Mouse (Mus musculus): ENCODE measurements around the gene Gm49405.

Gene Gm49405

GRCm38 (mm10) chr19:3996106-3996505 is 4.3 kb upstream of the Gm49405 start:
- CTCF ChIA-PET, result interaction anchor here (0.6 to 2.3 kb wide), 9 partner anchors 10 to 211 kb away, joined by 3 to 12 read pairs (median 5); partner anchors contain the start of genes Ndufv1 (in 2 of the 4) and Acy3 (in 1 of the 4)
- POLR2A ChIA-PET, result interaction anchor here in 3 of 4 experiments (0.7 to 9.8 kb wide), 13 partner anchors 10 to 235 kb away, joined by 3 to 137 read pairs (median 3); partner anchors contain the start of genes Acy3 (in 2 of the 3), Ndufv1 (in 2 of the 3), Gstp2 (in 1 of the 3) and Pold4 (in 1 of the 3)

DNA sequence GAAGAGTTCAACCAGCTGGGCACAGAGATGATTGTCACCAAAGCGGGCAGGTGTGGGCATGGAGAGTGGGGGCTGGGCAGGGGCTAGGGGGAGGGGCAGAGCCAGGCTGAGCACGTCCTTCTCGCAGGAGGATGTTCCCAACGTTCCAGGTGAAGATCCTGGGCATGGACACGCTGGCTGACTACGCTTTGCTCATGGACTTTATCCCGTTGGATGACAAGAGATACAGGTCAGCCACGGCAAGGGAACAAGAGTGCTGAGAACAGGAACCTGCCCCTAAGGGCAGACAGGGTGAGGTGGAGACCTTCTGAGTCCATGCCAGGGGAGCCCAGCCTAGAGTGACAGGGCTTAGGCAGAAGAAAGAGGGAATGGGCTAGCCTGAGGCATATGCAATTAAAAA is 3.7 kb upstream of the Gm49405 start:
- POLR2A ChIA-PET, result interaction anchor here (0.6 to 9.8 kb wide), 8 partner anchors 8 to 336 kb away, joined by 4 to 137 read pairs (median 8); partner anchors contain the start of genes Acy3 (in 2 of the 4), Gstp2 (in 1 of the 4) and Ndufv1 (in 1 of the 4)
- CTCF ChIA-PET, result interaction anchor here in 3 of 4 experiments (0.8 to 2.3 kb wide), 8 partner anchors 8 to 210 kb away, joined by 3 to 12 read pairs (median 4); partner anchors contain the start of gene Acy3 (in 1 of the 3)

DNA sequence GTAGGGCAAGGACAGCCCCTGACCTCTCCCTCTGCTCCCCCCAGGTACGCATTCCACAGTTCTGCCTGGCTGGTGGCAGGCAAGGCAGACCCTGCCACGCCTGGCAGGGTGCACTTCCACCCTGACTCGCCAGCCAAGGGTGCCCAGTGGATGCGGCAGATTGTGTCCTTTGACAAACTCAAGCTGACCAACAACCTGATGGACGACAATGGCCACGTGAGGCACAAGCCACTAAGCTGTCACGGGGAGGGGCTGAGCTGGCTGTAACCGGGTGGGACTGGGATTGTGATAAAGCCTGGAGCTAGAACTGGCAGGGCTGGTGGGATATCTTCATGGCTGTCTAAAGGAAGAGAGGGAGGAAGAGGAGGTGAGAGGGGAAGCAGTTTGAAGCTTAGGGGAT is 3.2 kb upstream of the Gm49405 start:
- ChIA-PET CTCF (interaction anchor here (0.5 to 2.3 kb wide), 8 partner anchors 8 to 59 kb away, joined by 3 to 12 read pairs (median 4); partner anchors contain the start of gene Ndufv1 (in 1 of the 4)), POLR2A (interaction anchor here (0.6 to 9.8 kb wide), 6 partner anchors 9 to 336 kb away, joined by 3 to 137 read pairs (median 5); partner anchors contain the start of genes Ndufv1 (in 2 of the 4) and Acy3 (in 1 of the 4))

DNA sequence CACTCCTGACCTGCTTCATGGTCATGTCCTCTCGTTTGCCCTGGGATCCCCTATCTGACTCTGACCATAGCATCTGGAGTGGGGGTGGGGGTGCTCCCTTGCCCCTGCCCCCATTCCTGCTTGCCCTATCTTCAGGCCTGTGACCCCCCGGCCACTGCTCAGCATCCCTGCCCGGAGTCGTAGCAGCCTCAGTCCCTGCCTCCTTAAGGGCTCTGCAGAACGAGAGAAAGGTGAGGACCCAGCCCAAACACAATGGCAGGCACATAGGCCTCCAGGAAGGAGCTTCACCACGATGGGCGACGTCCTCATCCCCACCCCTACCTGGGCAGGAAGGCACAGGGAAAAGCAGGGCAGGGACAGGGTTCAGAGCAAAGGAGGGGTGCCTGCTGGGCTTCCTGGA is 2.1 kb upstream of the Gm49405 start:
- POLR2A ChIA-PET, result interaction anchor here in 3 of 4 experiments (0.7 to 9.8 kb wide), 15 partner anchors 10 to 124 kb away, joined by 3 to 137 read pairs (median 13); partner anchors contain the start of genes Acy3 (in 2 of the 3), Gstp2 (in 2 of the 3), Ndufv1 (in 2 of the 3) and Ndufs8 (in 1 of the 3)

GRCm38 (mm10) chr19:3999121-3999730 is 1.2 kb upstream of the Gm49405 start:
- POLR2A ChIA-PET, result interaction anchor here in 3 of 4 experiments (0.7 to 9.8 kb wide), 59 partner anchors 9 to 291 kb away, joined by 3 to 137 read pairs (median 5); partner anchors contain the start of genes Acy3 (in 3 of the 3), Gstp2 (in 3 of the 3), Ndufv1 (in 3 of the 3) and 1810055G02Rik (in 2 of the 3)

More for the DNA sequence above, 2.1 kb upstream of the Gm49405 start:
- CTCF ChIA-PET, result interaction anchor here (0.5 to 4.3 kb wide), 9 partner anchors 9 to 246 kb away, joined by 4 to 71 read pairs (median 7); partner anchors contain the start of genes Gstp2 (in 1 of the 4) and Ndufv1 (in 1 of the 4)

GRCm38 (mm10) chr19:4000949-4001525 is 611 bp downstream of the Gm49405 start:
- POLR2A ChIA-PET, result interaction anchor here (0.5 to 9.8 kb wide), 51 partner anchors 9 to 678 kb away, joined by 3 to 137 read pairs (median 5); partner anchors contain the start of genes Ndufv1 (in 3 of the 4), Acy3 (in 2 of the 4), Gstp2 (in 2 of the 4) and Ndufs8 (in 2 of the 4)
- CTCF ChIA-PET, result interaction anchor here (0.5 to 4.3 kb wide), 41 partner anchors 10 to 422 kb away, joined by 3 to 71 read pairs (median 6); partner anchors contain the start of genes Ndufv1 (in 4 of the 4), Acy3 (in 2 of the 4), Gstp2 (in 2 of the 4) and Aip (in 1 of the 4)

More at GRCm38 (mm10) chr19:3999121-3999730, 1.2 kb upstream of the Gm49405 start:
- CTCF ChIA-PET, result interaction anchor here (0.6 to 4.3 kb wide), 52 partner anchors 8 to 413 kb away, joined by 3 to 71 read pairs (median 6); partner anchors contain the start of genes Ndufv1 (in 4 of the 4), Acy3 (in 3 of the 4), Gstp2 (in 2 of the 4) and Aip (in 1 of the 4)

DNA sequence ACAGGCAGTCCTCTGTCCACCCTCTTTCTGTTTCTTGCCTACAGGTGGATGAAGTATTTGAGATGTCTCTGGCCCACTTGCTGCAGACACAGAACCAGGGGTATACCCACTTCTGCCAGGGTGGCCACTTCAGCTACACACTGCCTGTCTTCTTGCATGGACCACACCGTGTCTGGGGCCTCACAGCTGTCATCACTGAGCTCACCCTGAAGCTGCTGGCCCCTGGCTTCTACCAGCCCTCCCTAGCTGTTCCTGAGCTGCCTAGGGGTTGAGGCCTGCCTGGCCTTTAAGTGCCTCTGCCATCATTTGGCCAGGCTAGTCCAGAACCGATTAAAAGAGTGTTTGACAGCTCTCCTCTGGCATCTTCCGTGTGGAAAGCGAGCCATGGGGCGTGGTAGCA is 1.3 kb downstream of the Gm49405 start:
- ChIA-PET CTCF (interaction anchor here (0.7 to 4.3 kb wide), 8 partner anchors 11 to 59 kb away, joined by 3 to 37 read pairs (median 8); partner anchors contain the start of genes Ndufv1 (in 2 of the 4) and Acy3 (in 1 of the 4)), POLR2A (interaction anchor here in 3 of 4 experiments (0.7 to 9.8 kb wide), 18 partner anchors 10 to 200 kb away, joined by 3 to 137 read pairs (median 10); partner anchors contain the start of genes Ndufv1 (in 3 of the 3), Acy3 (in 2 of the 3), Gstp2 (in 1 of the 3) and Rad9a (in 1 of the 3))

DNA sequence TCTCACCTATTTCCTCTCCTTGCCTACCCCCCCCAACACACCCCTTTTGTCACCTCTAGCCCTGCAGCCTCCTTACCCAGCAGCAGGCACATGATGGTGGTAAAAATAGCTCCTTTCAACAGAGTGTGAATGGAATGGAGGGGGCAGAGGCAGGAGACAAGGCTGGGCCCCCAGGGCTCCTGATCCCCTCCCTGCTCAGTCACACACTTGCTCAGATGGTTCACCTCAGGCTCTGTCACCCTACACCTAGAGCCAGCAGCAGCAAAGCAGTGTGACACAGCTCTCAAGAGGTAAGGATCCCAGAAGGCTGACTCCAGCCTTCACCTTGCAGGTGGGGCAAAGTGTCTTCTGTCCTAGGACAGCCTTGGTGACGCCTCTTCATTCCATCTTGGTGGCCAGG is 2.7 kb downstream of the Gm49405 start, which contains the start of gene Doc2g:
Gene Doc2g (plus strand): TSS at position 202 of the 400 bp plus-strand sequence.
- POLR2A ChIA-PET, result interaction anchor here in 3 of 4 experiments (0.6 to 9.8 kb wide), 20 partner anchors 9 to 679 kb away, joined by 3 to 137 read pairs (median 4); partner anchors contain the start of genes Ndufv1 (in 3 of the 3), Gstp2 (in 2 of the 3) and Cdk2ap2 (in 1 of the 3)
- CTCF ChIA-PET, result interaction anchor here (0.6 to 2.5 kb wide), 8 partner anchors 8 to 234 kb away, joined by 3 to 10 read pairs (median 4); partner anchors contain the start of gene Ndufv1 (in 2 of the 4)

DNA sequence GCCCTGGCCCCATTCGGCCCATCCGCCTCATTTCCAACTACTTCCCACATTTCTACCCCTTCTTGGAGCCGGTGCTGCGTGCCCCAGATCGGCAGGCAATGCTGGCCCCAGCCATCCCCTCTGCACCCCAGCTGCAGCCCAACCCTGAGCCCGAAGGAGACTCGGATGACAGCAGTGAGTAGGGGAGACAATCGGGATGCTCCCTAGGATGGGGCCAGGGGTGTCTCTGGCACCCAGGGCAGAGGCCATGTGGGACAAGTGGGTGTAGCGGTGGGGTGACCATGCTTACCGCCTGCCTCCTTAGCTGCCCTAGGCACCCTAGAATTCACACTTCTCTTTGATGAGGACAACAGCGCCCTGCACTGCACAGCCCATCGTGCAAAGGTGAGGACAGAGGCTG is 3.2 kb downstream of the Gm49405 start:
- POLR2A ChIA-PET, result interaction anchor here in 3 of 4 experiments (0.7 to 9.8 kb wide), 14 partner anchors 8 to 118 kb away, joined by 3 to 137 read pairs (median 4); partner anchors contain the start of genes Ndufv1 (in 3 of the 3), Gstp2 (in 2 of the 3) and Ndufs8 (in 1 of the 3)
- CTCF ChIA-PET, result interaction anchor here (0.6 to 2.5 kb wide), 8 partner anchors 8 to 85 kb away, joined by 3 to 10 read pairs (median 4); partner anchors contain the start of gene Ndufv1 (in 2 of the 4)

DNA sequence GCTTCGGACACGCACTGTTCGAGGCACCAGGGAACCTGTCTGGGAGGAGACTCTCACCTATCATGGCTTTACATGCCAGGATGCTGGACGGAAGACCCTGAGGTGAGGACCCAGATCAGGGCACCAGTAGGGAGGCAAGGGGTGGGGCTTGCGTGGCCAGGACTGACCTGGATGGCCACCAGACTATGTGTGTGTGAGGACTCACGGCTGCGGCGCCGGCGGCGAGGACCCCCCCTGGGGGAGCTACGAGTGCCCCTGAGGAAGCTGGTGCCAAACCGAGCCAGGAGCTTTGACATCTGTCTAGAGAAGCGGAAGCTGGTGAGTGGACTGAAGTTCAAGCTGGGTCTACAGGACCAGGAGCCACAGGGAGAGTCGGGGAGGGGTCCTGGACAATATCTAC is 3.9 kb downstream of the Gm49405 start:
- ChIA-PET POLR2A (interaction anchor here in 3 of 4 experiments (0.6 to 9.8 kb wide), 14 partner anchors 8 to 221 kb away, joined by 3 to 137 read pairs (median 4); partner anchors contain the start of genes Ndufv1 (in 3 of the 3), Gstp2 (in 2 of the 3) and Ndufs8 (in 1 of the 3)), CTCF (interaction anchor here (0.6 to 1.7 kb wide), 5 partner anchors 8 to 85 kb away, joined by 3 to 6 read pairs (median 3); partner anchors contain the start of gene Ndufv1 (in 1 of the 4))

GRCm38 (mm10) chr19:4005091-4005490 is 4.7 kb downstream of the Gm49405 start:
- CTCF ChIA-PET, result interaction anchor here in 3 of 4 experiments (0.5 to 1.7 kb wide), 5 partner anchors 7 to 1950 kb away, joined by 3 to 6 read pairs (median 4); partner anchors contain the start of genes Ndufv1 (in 1 of the 3) and Unc93b1 (in 1 of the 3)
- POLR2A ChIA-PET, result interaction anchor here (0.7 to 6.9 kb wide), 10 partner anchors 7 to 304 kb away, joined by 3 to 79 read pairs (median 4); partner anchors contain the start of genes Gstp2 (in 2 of the 4), Ndufv1 (in 1 of the 4) and Rad9a (in 1 of the 4)

DNA sequence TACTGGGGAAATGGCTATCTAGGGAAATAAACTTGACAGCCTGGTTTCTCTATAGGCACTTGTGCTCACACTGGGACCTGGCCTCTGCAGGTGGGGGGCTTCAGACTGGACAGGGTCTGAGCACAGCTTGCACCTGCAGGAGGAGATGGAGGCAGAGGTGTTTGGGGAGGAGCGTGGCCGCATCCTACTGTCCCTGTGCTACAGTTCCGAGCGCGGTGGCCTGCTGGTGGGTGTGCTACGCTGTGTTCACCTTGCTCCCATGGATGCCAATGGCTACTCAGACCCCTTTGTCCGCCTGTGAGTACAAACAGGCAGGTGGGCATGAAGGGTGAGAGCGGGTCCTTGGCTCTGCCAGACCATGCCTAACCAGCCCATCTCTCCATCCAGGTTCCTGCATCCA is 5.5 kb downstream of the Gm49405 start:
- ChIA-PET CTCF (no interaction called here), POLR2A (interaction anchor here in 2 of 4 experiments (0.6 to 1.7 kb wide), 3 partner anchors 17 to 404 kb away, joined by 3 to 7 read pairs (median 5); no protein-coding TSS in a partner anchor)

DNA sequence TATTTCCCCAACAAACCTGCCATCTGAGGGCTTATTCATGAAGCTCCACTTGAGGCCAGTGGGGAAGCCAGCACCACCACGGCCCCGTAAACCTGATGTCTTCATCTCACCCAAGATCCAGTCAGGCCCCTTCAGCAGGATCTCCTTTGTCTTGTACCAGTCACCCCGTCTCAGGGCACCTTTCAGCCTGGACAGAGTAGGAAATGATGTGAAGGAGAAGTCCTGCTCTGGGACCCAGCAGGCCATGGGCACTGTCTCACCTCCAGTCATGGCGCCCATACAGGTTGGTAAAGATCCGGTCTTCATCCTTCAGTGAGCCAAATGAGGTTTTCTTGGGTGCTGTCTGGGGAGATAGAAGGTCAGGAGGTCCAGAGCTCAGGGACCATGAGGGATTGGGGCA is 10.7 kb downstream of the Gm49405 start:
- CTCF ChIA-PET, result interaction anchor here in 2 of 4 experiments (0.6 to 5.3 kb wide), 5 partner anchors 8 to 410 kb away, joined by 3 to 71 read pairs (median 4); partner anchors contain the start of genes Gm49405 (in 1 of the 2) and Nudt8 (in 1 of the 2)
- POLR2A ChIA-PET, result interaction anchor here (0.5 to 6.0 kb wide), 19 partner anchors 9 to 698 kb away, joined by 3 to 137 read pairs (median 5); partner anchors contain the start of genes Gm49405 (in 3 of the 4), Nudt8 (in 3 of the 4), Cdk2ap2 (in 2 of the 4) and Doc2g (in 2 of the 4)

DNA sequence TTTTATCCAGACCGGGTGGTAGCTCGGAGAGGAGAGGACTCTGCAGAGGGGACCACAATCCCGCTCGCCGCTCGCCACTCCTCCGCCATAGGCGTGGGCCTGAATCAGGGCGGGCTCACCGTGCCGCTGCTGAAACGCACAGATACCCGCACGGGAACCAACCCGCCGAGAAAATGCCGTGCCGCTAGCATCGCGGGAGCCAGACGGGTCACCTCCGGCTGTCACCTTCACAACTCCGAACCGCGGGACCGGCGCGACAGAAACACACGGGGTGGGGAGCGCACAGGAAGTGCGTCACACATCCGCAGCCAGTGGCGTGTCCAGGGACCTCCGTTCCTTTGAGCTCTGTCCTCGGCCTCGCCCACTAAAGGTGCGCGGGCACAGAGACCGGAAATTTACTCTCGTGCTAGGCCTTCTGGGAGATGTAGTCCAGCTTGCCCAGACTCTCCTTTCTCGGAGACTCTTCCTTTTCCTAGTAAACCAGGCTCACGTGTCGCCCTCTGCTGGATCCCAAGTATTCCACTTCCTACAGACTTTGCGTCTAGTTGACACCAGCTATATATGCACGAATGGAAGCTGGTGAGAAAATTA is 12.1 kb downstream of the Gm49405 start, which contains the start of gene Ndufv1:
Gene Ndufv1 (minus strand): TSS at position 375 of the 591 bp plus-strand sequence.
- POLR2A ChIA-PET, result interaction anchor here (0.5 to 6.0 kb wide), 114 partner anchors 8 to 915 kb away, joined by 3 to 137 read pairs (median 5); partner anchors contain the start of genes Gstp2 (in 4 of the 4), Acy3 (in 3 of the 4), Doc2g (in 3 of the 4) and Gm49405 (in 3 of the 4)
- CTCF ChIA-PET, result interaction anchor here (0.5 to 5.3 kb wide), 105 partner anchors 8 to 576 kb away, joined by 3 to 71 read pairs (median 5); partner anchors contain the start of genes Gm49405 (in 3 of the 4), Gstp2 (in 3 of the 4), Nudt8 (in 3 of the 4) and Acy3 (in 2 of the 4)

- POLR2A ChIA-PET, result interaction anchor here (0.5 to 6.0 kb wide), 117 partner anchors 8 to 915 kb away, joined by 3 to 137 read pairs (median 5); partner anchors contain the start of genes Gstp2 (in 4 of the 4), Acy3 (in 3 of the 4), Doc2g (in 3 of the 4) and Gm49405 (in 3 of the 4)
- CTCF ChIA-PET, result interaction anchor here (0.5 to 5.3 kb wide), 102 partner anchors 8 to 1592 kb away, joined by 3 to 71 read pairs (median 5); partner anchors contain the start of genes Gm49405 (in 3 of the 4), Gstp2 (in 3 of the 4), Nudt8 (in 3 of the 4) and Acy3 (in 2 of the 4)
These were observed 12.6 kb downstream of the Gm49405 start for GRCm38 (mm10) chr19:4013066-4013465.

All from embryonic stem cell, embryonic (primary cell).